Mouse (Mus musculus) heart, postnatal 0 days (tissue): ENCODE data around the gene Ctdsp1. TPM values are rescaled to one million over a fixed set of nuclear protein-coding genes. Genes with fewer than 3 reads are reported as not detected.
A peak's percentile ranks its signal among the peaks of the same experiment; 100 is the strongest.
"Not testable (repeated sequence)": the region's sequence is repeated elsewhere in the genome, so short reads cannot be mapped to it uniquely, and the experiment has no call there.

Source experiments
- ATAC-seq: fragments of 200-750 bp; cut with Nextera tagmentation; 2 replicates; pipeline ENCODE4 v1.8.0; 2017; ENCODE audit warnings: low read depth, moderate number of reproducible peaks, moderate library complexity; ENCODE audit not compliant: insufficient read depth
- DNase-seq: peaks from one replicate; pipeline ENCODE4 v3.0.0-alpha.2; 2016; ENCODE audit warnings: low spot score
- H3K27ac ChIP-seq: fragments of 300-500 bp; sonication (generic); 2 replicates; pipeline ENCODE4 v1.5.1; 2014; ENCODE audit warnings: low read depth, mild to moderate bottlenecking
- H3K27me3 ChIP-seq: fragments of 300-500 bp; sonication (generic); 2 replicates; pipeline ENCODE4 v1.6.1; 2014; ENCODE audit warnings: low read length, mixed read lengths; ENCODE audit not compliant: control insufficient read depth, insufficient read depth
- H3K36me3 ChIP-seq: fragments of 300-500 bp; sonication (generic); replicated peaks from 2 replicates; pipeline ENCODE4 v1.6.1; 2014; ENCODE audit warnings: low read length, mixed read lengths; ENCODE audit not compliant: control insufficient read depth, insufficient read depth
- H3K4me1 ChIP-seq: fragments of 300-500 bp; sonication (generic); 2 replicates; pipeline ENCODE4 v1.6.1; 2014; ENCODE audit warnings: antibody characterized with exemption; ENCODE audit not compliant: control insufficient read depth, insufficient read depth
- H3K4me2 ChIP-seq: fragments of 300-500 bp; sonication (generic); 2 replicates; pipeline ENCODE4 v1.6.1; 2014; ENCODE audit warnings: low read depth, mild to moderate bottlenecking, low read length, moderate library complexity
- H3K4me3 ChIP-seq: fragments of 300-500 bp; sonication (generic); 2 replicates; pipeline ENCODE4 v1.5.1; 2014; ENCODE audit warnings: low read depth, low read length
- H3K9ac ChIP-seq: fragments of 300-500 bp; sonication (generic); replicated peaks from 2 replicates; pipeline ENCODE4 v1.6.1; 2014; ENCODE audit warnings: low read depth, low read length, mixed read lengths
- H3K9me3 ChIP-seq: fragments of 300-500 bp; sonication (generic); replicated peaks from 2 replicates; pipeline ENCODE4 v1.6.1; 2016; ENCODE audit warnings: low read length; ENCODE audit not compliant: control insufficient read depth
- CTCF ChIP-seq: IDR thresholded peaks from 2 replicates; pipeline ENCODE4 v1.5.1; 2016; ENCODE audit warnings: antibody characterized with exemption, control low read depth, low read depth
- EP300 ChIP-seq: IDR thresholded peaks from 2 replicates; pipeline ENCODE4 v1.6.1; 2016; ENCODE audit warnings: antibody characterized with exemption, low read depth
- WGBS: fragments of 180-500 bp; shearing (Covaris S2); extraction: QIAGEN DNeasy Blood & Tissue Kit; methylation state at CpG from one replicate; pipeline ENCODE4 v1.1.7; 2014; 5-methylcytosine and 5-hydroxymethylcytosine counted together
- polyA plus RNA-seq: library from polyadenylated mRNA; unstranded; fragments of >200 nt; fragmentation: Nextera tagmentation; extraction: Ambion mirVana; gene quantifications from 2 replicates; pipeline ENCODE4 v1.2.1, GENCODE M21; 2015
- total RNA-seq: library from RNA; depleted of rRNA; stranded (reverse); fragments of >200 nt; gene quantifications from 2 replicates; pipeline ENCODE4 v1.2.3, GENCODE M21; 2014; ENCODE audit warnings: low replicate concordance

Ctdsp1 gene
- total and polyA plus RNA-seq, 2 experiments from 2014 or later: 38.0 to 106 TPM

GRCm38 (mm10) chr1:74394311-74394710 is 3.0 kb downstream of the Ctdsp1 start:
- no peak for ATAC-seq
- Histone ChIP-seq H3K9me3 (no peaks in the 10 kb centered on the region), H3K36me3 (peaks cover 21% of the 10 kb centered on the region), H3K4me2 (no peak overlapping the region), H3K27me3 (no peaks in the 10 kb centered on the region), H3K4me3 (no peak overlapping the region), H3K9ac (no peak overlapping the region), H3K4me1 (peaks cover 20% of the 10 kb centered on the region), H3K27ac (no peak overlapping the region)
- 79% methylated on average over 9 of the region's 9 CpGs for WGBS
- TF ChIP-seq CTCF (no peak), EP300 (no peak)
- no peak for DNase-seq

- no peak overlapping the region for H3K9ac ChIP-seq
- no peak overlapping the region for H3K27ac ChIP-seq
These were observed 3.5 kb downstream of the Ctdsp1 start for GRCm38 (mm10) chr1:74394858-74395257.

GRCm38 (mm10) chr1:74395290-74395689 is 4.0 kb downstream of the Ctdsp1 start:
- DNase-seq: no peak
- no peak overlapping the region for H3K27ac ChIP-seq

More at GRCm38 (mm10) chr1:74394858-74395257, 3.5 kb downstream of the Ctdsp1 start:
- no peaks in the 10 kb centered on the region for H3K27me3 ChIP-seq
- H3K4me2 ChIP-seq: no peak overlapping the region
- H3K36me3 ChIP-seq: peaks cover 21% of the 10 kb centered on the region
- 83% methylated on average over 15 of the region's 15 CpGs for WGBS
- peaks cover 14% of the 10 kb centered on the region for H3K4me1 ChIP-seq
- TF ChIP-seq CTCF: no peak
- TF ChIP-seq EP300: no peak
- no peak for ATAC-seq
- no peaks in the 10 kb centered on the region for H3K9me3 ChIP-seq
- H3K4me3 ChIP-seq: no peak overlapping the region
- no peak for DNase-seq

GRCm38 (mm10) chr1:74396456-74397222 is 5.3 kb downstream of the Ctdsp1 start:
- H3K4me2 ChIP-seq: peak overlapping the region; percentile 80
- H3K9me3 ChIP-seq, ATAC-seq, H3K27me3 ChIP-seq, H3K9ac ChIP-seq, DNase-seq, H3K4me1 ChIP-seq: not testable (repeated sequence)
- H3K27ac ChIP-seq: peak overlapping the region; percentile 80
- H3K36me3 ChIP-seq: peaks cover 21% of the 10 kb centered on the region
- 10% methylated on average over 11 of the region's 12 CpGs for WGBS
- peak overlapping the region; percentile 47 for H3K4me3 ChIP-seq

More at GRCm38 (mm10) chr1:74395290-74395689, 4.0 kb downstream of the Ctdsp1 start:
- Histone ChIP-seq H3K4me2 (no peak overlapping the region), H3K4me3 (no peak overlapping the region), H3K4me1 (peaks cover 11% of the 10 kb centered on the region), H3K9ac (no peak overlapping the region), H3K27me3 (no peaks in the 10 kb centered on the region), H3K36me3 (peaks cover 21% of the 10 kb centered on the region), H3K9me3 (no peaks in the 10 kb centered on the region)
- no peak for TF ChIP-seq EP300
- no peak for TF ChIP-seq CTCF
- 77% methylated on average over 13 of the region's 13 CpGs for WGBS
- ATAC-seq: no peak

- DNase-seq (peak; percentile 99), ATAC-seq (peak; percentile 92)
- Histone ChIP-seq H3K4me2 (peak overlapping the region; percentile 80), H3K27me3 (no peaks in the 10 kb centered on the region), H3K36me3 (peaks cover 21% of the 10 kb centered on the region), H3K27ac (peak overlapping the region; percentile 80), H3K4me3 (peak overlapping the region; percentile 47), H3K9me3 (no peaks in the 10 kb centered on the region), H3K9ac (peak overlapping the region; percentile 32), H3K4me1 (peaks cover 7% of the 10 kb centered on the region)
- 0% methylated on average over 41 of the region's 41 CpGs for WGBS
- TF ChIP-seq EP300 (peak; percentile 96), CTCF (peak; percentile 81)
These were observed 6.1 kb downstream of the Ctdsp1 start for GRCm38 (mm10) chr1:74397268-74397918.
